Mouse (Mus musculus) myocyte (in vitro differentiated cells): ENCODE data around the gene Cntd1. TPM values are rescaled to one million over a fixed set of nuclear protein-coding genes. Genes with fewer than 3 reads are reported as not detected.
A peak's percentile ranks its signal among the peaks of the same experiment; 100 is the strongest.

Experiments used
- H3K27me3 ChIP-seq: one replicate; pipeline ENCODE4 v1.6.1; 2011; ENCODE audit not compliant: control insufficient read depth, insufficient read depth, insufficient read length
- H3K36me3 ChIP-seq: one replicate; pipeline ENCODE4 v1.6.1; 2011; ENCODE audit not compliant: control insufficient read depth, insufficient read depth
- H3K4me2 ChIP-seq: one replicate; pipeline ENCODE4 v1.6.1; 2011; ENCODE audit warnings: low read depth, control low read depth
- H3K4me3 ChIP-seq: one replicate; pipeline ENCODE4 v1.5.1; 2011; ENCODE audit warnings: mild to moderate bottlenecking, control low read depth, moderate library complexity
- H3K79me2 ChIP-seq: one replicate; pipeline ENCODE4 v1.6.1; 2011; ENCODE audit not compliant: control insufficient read depth, insufficient read depth
- H3ac ChIP-seq: one replicate; pipeline ENCODE4 v1.6.1; 2011; ENCODE audit not compliant: control insufficient read depth, insufficient read length
- CEBPB ChIP-seq: IDR thresholded peaks from 2 replicates; pipeline ENCODE4 v1.6.1; 2011; ENCODE audit warnings: mild to moderate bottlenecking, moderate library complexity; ENCODE audit not compliant: poor library complexity, insufficient read depth, severe bottlenecking
- E2F4 ChIP-seq: IDR thresholded peaks from one replicate; pipeline ENCODE4 v1.6.1; 2011; ENCODE audit warnings: mild to moderate bottlenecking, control low read depth, moderate library complexity; ENCODE audit not compliant: insufficient read depth
- MAX ChIP-seq: IDR thresholded peaks from one replicate; pipeline ENCODE4 v1.6.1; 2011; ENCODE audit warnings: low read depth, mild to moderate bottlenecking, control low read depth
- MYOD1 ChIP-seq, 3 experiments: IDR thresholded peaks; one replicate each; pipeline ENCODE4 v1.6.1; 2011; ENCODE audit warnings: control low read depth in 2 of 3, low read depth in 2 of 3, mild to moderate bottlenecking in 2 of 3, moderate library complexity in 1 of 3; ENCODE audit not compliant: insufficient read length in 2 of 3, control insufficient read depth in 1 of 3
- MYOG ChIP-seq, 3 experiments: IDR thresholded peaks; one replicate each; pipeline ENCODE4 v1.6.1; 2011; ENCODE audit warnings: control low read depth in 2 of 3, low read depth in 2 of 3, mild to moderate bottlenecking in 2 of 3; ENCODE audit not compliant: insufficient read length in 2 of 3, control insufficient read depth in 1 of 3, insufficient read depth in 1 of 3
- POLR2A ChIP-seq: IDR thresholded peaks from one replicate; pipeline ENCODE4 v1.6.1; 2011; ENCODE audit warnings: low read depth, mild to moderate bottlenecking, control low read depth, moderate library complexity; ENCODE audit not compliant: insufficient read length
- POLR2AphosphoS2 ChIP-seq: IDR thresholded peaks from one replicate; pipeline ENCODE4 v1.6.1; 2011; ENCODE audit warnings: low read depth, control low read depth; ENCODE audit not compliant: insufficient read length
- REST ChIP-seq: IDR thresholded peaks from one replicate; pipeline ENCODE4 v1.6.1; 2011; ENCODE audit warnings: mild to moderate bottlenecking, control low read depth, moderate library complexity; ENCODE audit not compliant: insufficient read depth, insufficient read length
- SRF ChIP-seq: IDR thresholded peaks from one replicate; pipeline ENCODE4 v1.6.1; 2011; ENCODE audit warnings: low read depth; ENCODE audit not compliant: control insufficient read depth, insufficient read length
- TCF12 ChIP-seq: IDR thresholded peaks from one replicate; pipeline ENCODE4 v1.6.1; 2011; ENCODE audit warnings: mild to moderate bottlenecking, control low read depth; ENCODE audit not compliant: poor library complexity, insufficient read depth, severe bottlenecking
- TCF3 ChIP-seq: IDR thresholded peaks from one replicate; pipeline ENCODE4 v1.6.1; 2011; ENCODE audit warnings: low read depth, control low read depth; ENCODE audit not compliant: insufficient read length
- USF1 ChIP-seq: IDR thresholded peaks from one replicate; pipeline ENCODE4 v1.6.1; 2011; ENCODE audit warnings: low read depth, mild to moderate bottlenecking, control low read depth, moderate library complexity
- polyA plus RNA-seq: library from polyadenylated mRNA; unstranded; fragments of >200 nt; fragmentation: generic; extraction: Trizol; gene quantifications from one replicate; pipeline ENCODE4 v1.2.1, GENCODE M21; 2012; ENCODE audit warnings: missing spikeins

The Cntd1 gene
- polyA plus RNA-seq, 1 experiment, result 0.07 TPM

DNA sequence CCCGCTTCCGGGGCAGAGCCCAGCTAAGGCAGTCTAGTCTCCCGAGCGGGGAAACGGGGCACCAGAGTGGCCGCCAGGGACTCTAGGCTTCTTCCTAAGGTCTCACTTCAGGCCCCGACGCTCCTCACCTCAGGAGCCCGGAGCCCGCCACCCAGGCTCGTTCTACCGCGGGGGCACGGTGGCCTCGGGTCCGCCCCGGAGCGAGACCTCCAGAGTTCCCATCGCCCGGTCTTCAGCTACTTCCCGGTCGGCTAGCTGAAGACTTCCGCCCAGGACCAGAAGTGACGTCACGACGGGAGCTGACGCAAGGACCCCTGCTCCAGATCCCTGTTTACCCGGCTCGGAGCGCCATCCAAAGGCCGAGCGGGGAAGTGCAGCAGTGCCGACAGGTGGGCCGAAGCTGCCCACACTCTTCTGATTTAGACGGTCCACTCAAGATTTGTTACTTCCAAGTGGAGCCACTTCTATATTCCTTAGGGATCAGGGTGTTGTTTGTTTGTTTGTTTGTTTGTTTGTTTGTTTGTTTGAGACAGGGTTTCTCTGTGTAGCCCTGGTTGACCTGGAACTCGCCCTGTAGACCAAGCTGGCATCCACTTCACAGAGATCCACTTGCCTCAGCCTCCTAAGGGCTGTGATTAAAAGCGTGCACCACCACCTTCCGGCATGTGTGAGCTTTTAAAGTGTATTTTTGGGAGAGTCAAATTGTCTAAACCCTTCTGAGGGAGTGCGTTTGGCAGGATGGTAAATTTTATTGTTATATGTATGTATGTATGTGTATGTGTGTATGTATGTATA is 23.4 kb downstream of the Cntd1 start, which contains the start of gene Becn1:
Gene Becn1, minus strand, starts transcription at position 283 of the 795 bp plus-strand sequence.
- Histone ChIP-seq H3K4me3 (peak within 1 kb of the TSS; percentile 97), H3K36me3 (peaks cover 13% of the 10 kb centered on the region), H3K79me2 (peaks cover 46% of the 10 kb centered on the region), H3ac (peak within 1 kb of the TSS; percentile 44), H3K4me2 (peak within 1 kb of the TSS; percentile 99), H3K27me3 (no peaks in the 10 kb centered on the region)
- peak in 2 of 3 experiments; percentile 65 to 82 for TF ChIP-seq MYOD1 (IDR thresholded peaks at IDR 0.05; ENCODE audit: control insufficient read depth in 1 of 3, insufficient read length in 2 of 3, low read depth in 2 of 3)
- TF ChIP-seq CEBPB, result peak; percentile 68
- peak; percentile 73 for TF ChIP-seq POLR2A
- peak; percentile 77 for TF ChIP-seq POLR2AphosphoS2
- no peak for TF ChIP-seq TCF12
- TF ChIP-seq USF1, result no peak
- peak in 2 of 3 experiments; percentile 33 to 67 for TF ChIP-seq MYOG (IDR thresholded peaks at IDR 0.05; ENCODE audit: control insufficient read depth in 1 of 3, insufficient read depth in 1 of 3, insufficient read length in 2 of 3, low read depth in 2 of 3)
- TF ChIP-seq MAX, result no peak

DNA sequence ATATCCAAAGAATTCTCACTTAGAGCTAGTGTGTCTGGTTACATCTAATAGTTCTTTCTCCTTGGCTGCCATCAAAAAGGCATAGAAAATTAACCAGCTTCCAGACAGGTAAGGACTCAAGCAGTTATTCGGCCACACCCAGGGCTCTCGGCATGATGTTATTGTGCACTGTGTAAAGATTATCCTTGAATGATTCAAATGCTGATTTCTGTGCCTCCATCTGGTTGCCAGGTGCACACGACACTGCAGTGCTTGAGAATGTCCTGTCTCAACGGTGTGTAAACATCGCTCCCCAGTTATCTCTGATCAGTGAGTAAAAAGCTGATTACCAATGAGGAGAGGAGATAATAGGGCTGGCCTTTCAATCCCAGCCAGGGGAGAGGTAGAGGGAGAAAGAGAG is 28.9 kb downstream of the Cntd1 start:
- TF ChIP-seq SRF (no peak), MYOD1 (IDR thresholded peaks at IDR 0.05; ENCODE audit: control insufficient read depth in 1 of 3, insufficient read length in 2 of 3, low read depth in 2 of 3) (no peak), E2F4 (no peak), POLR2AphosphoS2 (no peak), CEBPB (no peak), MAX (no peak), POLR2A (no peak), USF1 (no peak), REST (no peak), TCF3 (no peak), MYOG (IDR thresholded peaks at IDR 0.05; ENCODE audit: control insufficient read depth in 1 of 3, insufficient read depth in 1 of 3, insufficient read length in 2 of 3, low read depth in 2 of 3) (no peak), TCF12 (no peak)
- Histone ChIP-seq H3K4me3 (no peak overlapping the region), H3K36me3 (no peaks in the 10 kb centered on the region), H3K79me2 (no peaks in the 10 kb centered on the region), H3ac (no peak overlapping the region), H3K4me2 (no peak overlapping the region), H3K27me3 (peaks cover 6% of the 10 kb centered on the region)

DNA sequence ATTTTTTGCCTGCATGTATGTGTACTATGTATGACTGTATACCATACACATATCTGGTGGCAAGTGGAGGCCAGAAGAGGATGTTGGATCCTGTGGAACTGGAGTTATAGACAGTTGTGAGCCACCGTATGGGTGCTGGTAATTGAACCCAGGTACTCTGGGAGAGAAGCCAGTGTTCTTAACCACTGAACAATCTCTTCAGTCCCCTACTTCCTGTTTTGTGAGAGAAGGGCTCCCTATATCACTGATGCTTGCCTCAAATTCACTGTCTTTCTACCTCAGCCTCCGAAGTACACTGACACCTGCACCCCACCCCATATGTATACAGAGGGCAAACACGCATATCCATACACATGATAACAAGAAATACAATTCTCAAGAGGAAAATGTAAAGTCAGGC is 32.3 kb downstream of the Cntd1 start:
- TF ChIP-seq TCF12, result no peak
- Histone ChIP-seq H3K36me3 (no peaks in the 10 kb centered on the region), H3K4me3 (no peak overlapping the region)

DNA sequence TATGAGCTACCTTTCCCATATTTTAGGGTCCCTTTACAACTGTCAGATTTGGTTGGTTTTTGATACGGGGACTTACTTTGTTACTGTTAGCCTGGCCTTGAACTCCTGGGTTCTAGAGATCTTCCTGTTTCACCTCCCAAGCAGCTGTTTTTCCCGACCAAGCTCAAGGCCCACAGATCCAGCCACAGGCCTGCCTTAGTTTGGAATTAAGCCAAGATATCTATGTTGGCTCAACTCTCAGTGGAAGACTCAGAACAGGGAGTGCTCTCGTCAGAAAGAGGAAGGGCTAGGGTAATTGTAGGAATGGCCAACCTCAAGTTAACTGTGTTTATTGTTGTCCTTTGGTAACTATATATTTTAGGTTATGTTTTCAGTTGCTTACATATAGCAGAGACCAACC is 33.3 kb downstream of the Cntd1 start:
- Histone ChIP-seq H3ac (no peak overlapping the region), H3K4me2 (no peak overlapping the region), H3K79me2 (peaks cover 10% of the 10 kb centered on the region), H3K4me3 (no peak overlapping the region), H3K27me3 (peaks cover 6% of the 10 kb centered on the region), H3K36me3 (no peaks in the 10 kb centered on the region)
- no peak for TF ChIP-seq E2F4
- no peak for TF ChIP-seq SRF
- no peak for TF ChIP-seq CEBPB
- no peak for TF ChIP-seq REST
- no peak for TF ChIP-seq USF1
- no peak for TF ChIP-seq POLR2A
- no peak for TF ChIP-seq POLR2AphosphoS2
- TF ChIP-seq MAX, result no peak
- TF ChIP-seq TCF3, result no peak
- TF ChIP-seq MYOD1 (IDR thresholded peaks at IDR 0.05; ENCODE audit: control insufficient read depth in 1 of 3, insufficient read length in 2 of 3, low read depth in 2 of 3), result no peak
- no peak for TF ChIP-seq MYOG (IDR thresholded peaks at IDR 0.05; ENCODE audit: control insufficient read depth in 1 of 3, insufficient read depth in 1 of 3, insufficient read length in 2 of 3, low read depth in 2 of 3)
- TF ChIP-seq TCF12, result no peak

More for the DNA sequence above, 32.3 kb downstream of the Cntd1 start:
- no peak overlapping the region for H3ac ChIP-seq
- no peaks in the 10 kb centered on the region for H3K79me2 ChIP-seq
- no peak overlapping the region for H3K4me2 ChIP-seq
- H3K27me3 ChIP-seq, result peaks cover 6% of the 10 kb centered on the region

DNA sequence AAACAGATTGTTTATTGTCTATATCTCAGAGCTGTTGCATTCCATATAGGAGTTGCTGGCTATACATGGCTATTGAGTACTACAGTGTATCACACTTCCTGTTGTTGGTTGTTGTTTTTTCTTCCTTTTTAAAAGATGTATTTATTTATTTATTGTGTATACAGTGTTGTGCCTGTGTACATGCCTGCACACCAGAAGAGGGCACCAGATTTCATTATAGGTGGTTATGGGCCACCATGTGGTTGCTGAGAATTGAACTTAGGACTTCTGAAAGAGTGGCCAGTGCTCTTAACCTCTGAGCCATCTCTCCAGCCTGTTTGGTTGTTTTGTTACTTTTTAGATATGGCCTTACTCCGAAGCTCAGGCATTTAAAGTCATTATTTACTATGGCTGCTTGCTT is 35.8 kb downstream of the Cntd1 start:
- Histone ChIP-seq H3K4me3 (no peak overlapping the region), H3K27me3 (no peaks in the 10 kb centered on the region), H3K4me2 (no peak overlapping the region), H3K36me3 (peaks cover 5% of the 10 kb centered on the region), H3K79me2 (peaks cover 29% of the 10 kb centered on the region), H3ac (no peak overlapping the region)
- TF ChIP-seq USF1 (no peak), TCF3 (no peak), SRF (no peak), POLR2AphosphoS2 (no peak), POLR2A (no peak), REST (no peak), E2F4 (no peak), TCF12 (no peak), MYOG (IDR thresholded peaks at IDR 0.05; ENCODE audit: control insufficient read depth in 1 of 3, insufficient read depth in 1 of 3, insufficient read length in 2 of 3, low read depth in 2 of 3) (no peak), MAX (no peak), CEBPB (no peak), MYOD1 (IDR thresholded peaks at IDR 0.05; ENCODE audit: control insufficient read depth in 1 of 3, insufficient read length in 2 of 3, low read depth in 2 of 3) (no peak)
